Mouse (Mus musculus): ENCODE measurements around the gene Kif24.

GRCm38 (mm10) chr4:41470051-41470683, 5.5 kb upstream of the Kif24 start:
- TF ChIP-seq CTCF (conservative IDR thresholded peaks at IDR 0.05; ENCODE audit: low read length) (no peak), NANOG (IDR thresholded peaks at IDR 0.05; ENCODE audit: borderline replicate concordance, low read length) (no peak)
